Mouse (Mus musculus) cortical plate, adult 2 months (tissue): ENCODE data around the gene Hmg20b.

Experiments used
- CTCF ChIP-seq: fragments of 200-500 bp; IDR thresholded peaks from 2 replicates; pipeline ENCODE4 v1.5.1; 2011; ENCODE audit warnings: mild to moderate bottlenecking, control low read depth, low read length; ENCODE audit not compliant: insufficient read depth; ENCODE audit errors: extremely low read depth
- POLR2A ChIP-seq: fragments of 200-500 bp; IDR thresholded peaks from 2 replicates; pipeline ENCODE4 v1.6.1; 2011; ENCODE audit warnings: mild to moderate bottlenecking, low read length, control low read depth; ENCODE audit not compliant: insufficient read depth; ENCODE audit errors: extremely low read depth

DNA sequence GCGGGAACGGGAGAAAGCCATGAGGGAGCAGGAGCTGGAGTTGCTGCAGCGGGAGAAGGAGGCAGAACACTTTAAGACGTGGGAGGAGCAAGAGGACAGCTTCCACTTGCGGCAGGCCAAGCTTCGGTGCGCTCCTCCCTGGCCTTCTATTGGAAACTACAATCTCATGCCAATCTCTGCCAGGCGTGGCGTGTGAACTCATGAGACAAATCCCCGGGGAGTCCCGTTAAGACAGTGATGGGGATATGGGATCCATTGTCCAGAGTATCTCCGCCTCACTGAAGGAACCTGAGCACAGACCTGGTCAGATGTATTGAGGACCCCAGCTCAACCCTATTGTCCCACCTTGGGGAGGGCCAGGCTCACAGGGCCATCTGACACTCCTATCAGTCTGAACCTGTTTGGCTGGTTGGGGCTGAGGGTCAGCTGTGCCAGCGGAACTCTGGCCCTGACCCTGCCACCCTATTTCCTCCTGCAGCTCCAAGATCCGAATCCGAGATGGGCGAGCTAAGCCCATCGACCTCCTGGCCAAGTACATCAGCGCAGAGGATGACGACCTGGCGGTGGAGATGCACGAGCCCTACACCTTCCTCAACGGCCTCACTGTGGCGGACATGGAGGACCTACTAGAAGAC is 27.0 kb downstream of the Hmg20b start:
- TF ChIP-seq CTCF (no peak), POLR2A (no peak)
